Mouse (Mus musculus) erythroid progenitor cell, adult 5-6 weeks (primary cell): ENCODE measurements around the gene Hrh2. TPM values are rescaled to one million over a fixed set of nuclear protein-coding genes. Genes with fewer than 3 reads are reported as not detected.

Experiments
- ATAC-seq: replicated peaks from 2 replicates; pipeline ENCODE4 v1.8.0; 2016; ENCODE audit warnings: moderate number of reproducible peaks, mild to moderate bottlenecking, moderate TSS enrichment, inconsistent platforms; ENCODE audit not compliant: poor library complexity, low FRiP score, severe bottlenecking
- total RNA-seq, 2 experiments: library from RNA; stranded (forward) in 1 of 2; stranded (reverse) in 1 of 2; fragments of 150-400 nt in 1 of 2; fragments of 186-747, 209-891 nt in 1 of 2; gene quantifications; 2 replicates each; pipeline versions ENCODE4 v1.2.3 to v1.2.4; 2015 to 2017; ENCODE audit warnings: low replicate concordance in 2 of 2

The Hrh2 gene
- total RNA-seq, 2 experiments from 2014 or later: 2.1 to 2.6 TPM

DNA sequence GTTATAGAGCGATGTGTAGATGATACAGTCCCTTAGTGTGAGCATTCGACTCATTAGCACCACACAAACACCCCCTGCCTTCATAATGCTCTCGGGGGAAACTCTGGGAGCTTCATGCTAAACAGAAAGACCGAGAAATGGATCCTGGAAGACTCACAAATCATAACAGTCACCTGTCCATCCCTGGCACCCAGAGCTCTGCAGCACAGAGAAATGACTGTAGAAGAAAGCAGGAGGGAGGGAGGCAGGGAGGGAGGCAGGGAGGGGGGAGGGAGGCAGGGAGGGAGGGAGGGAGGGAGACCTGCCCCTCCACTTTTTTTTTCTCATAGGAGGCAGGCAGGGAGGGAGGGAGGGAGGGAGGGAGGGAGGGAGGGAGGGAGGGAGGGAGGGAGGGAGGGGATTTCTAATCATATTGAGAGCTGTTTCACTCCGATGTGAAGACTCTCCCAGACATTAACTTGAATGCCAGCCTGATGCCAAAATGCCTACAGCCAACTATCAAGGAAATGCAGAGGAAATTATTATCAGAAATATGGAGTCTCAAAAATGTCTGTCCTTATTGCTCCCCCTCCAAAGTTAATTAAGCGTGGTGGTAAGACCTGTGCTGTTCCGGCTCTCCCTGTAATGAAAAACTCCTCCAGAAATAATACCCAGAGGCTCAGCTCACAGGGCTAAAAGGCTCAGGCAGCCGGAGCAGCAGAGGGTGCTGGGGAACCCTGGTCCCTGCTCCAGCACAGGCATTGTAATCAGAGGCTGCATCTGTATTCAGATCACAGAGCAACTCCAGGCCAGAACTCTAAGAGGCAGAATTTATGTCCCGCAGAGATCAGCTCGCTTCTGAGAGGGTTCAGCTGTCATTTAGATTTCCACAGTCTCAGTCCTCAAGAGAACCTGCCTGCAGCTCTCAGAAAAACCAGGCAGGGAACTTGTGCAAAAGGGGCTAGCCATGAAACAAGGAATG lies 19.9 kb downstream of the Hrh2 start:
- ATAC-seq: no peak

DNA sequence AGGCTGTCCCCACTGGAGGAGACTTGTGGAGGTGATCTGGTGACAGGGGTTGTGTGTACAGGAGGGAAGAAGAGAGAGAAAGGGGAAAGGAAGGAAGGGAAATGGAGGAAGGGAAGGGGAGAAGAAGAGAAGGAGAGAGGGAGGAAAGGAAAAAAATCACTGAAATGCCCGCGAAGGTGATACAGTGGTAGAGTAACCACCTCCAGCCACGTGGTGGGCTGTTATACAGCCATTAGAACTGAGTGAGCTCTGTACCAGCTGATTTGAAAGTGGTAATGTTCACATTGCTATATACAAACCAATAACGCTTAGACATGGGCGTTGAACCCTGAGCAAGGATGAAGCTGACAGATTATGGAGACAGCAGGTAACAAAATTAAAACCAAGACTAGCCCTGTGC lies 20.6 kb downstream of the Hrh2 start:
- no peak for ATAC-seq

GRCm38 (mm10) chr13:54215266-54215665 lies 23.3 kb downstream of the Hrh2 start:
- no peak for ATAC-seq

DNA sequence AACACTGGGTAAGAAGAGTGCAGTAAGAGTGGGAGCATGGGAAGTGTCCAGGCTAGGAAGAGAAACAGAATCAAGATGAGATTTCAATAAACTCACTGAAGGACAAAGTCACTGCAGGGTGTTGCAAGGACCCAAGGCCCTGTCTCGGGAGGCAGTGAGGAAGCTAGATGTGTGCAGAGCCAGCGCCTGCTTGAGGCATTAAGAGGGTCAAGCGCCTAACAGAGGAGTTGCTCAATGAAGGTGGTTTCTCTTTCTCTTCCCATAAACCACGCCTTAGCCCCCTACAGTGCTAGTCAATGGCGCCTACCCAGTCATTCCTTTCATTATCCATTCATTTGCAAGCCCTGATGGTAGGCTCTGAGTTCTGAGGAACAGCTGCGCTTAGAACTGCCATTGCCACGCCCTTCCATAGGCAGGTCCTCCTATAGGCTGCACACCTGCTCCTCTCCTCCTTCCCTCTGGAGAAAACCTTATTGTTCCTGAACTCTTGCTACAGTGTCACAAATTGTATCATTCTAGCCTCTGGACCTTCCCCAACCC lies 23.9 kb downstream of the Hrh2 start:
- ATAC-seq: no peak

DNA sequence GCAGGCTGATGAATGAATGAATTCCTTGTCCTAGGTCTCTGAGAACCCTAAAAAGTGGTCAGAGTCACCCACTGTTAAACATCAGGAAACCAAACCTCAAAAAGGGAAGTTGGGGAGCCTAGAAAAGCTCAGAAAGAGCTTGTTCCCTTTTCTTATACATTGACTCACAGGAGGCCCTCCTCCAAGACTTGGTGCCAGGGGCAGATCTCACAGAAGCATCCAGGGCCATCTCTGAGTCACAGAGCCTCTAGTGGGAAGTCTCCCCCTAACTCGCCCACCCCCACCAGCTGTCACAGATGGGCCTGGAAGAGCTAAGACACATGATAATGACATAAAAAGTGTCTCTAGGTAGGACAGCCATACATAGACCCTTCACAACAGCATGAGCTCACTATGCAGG lies 26.4 kb downstream of the Hrh2 start:
- no peak for ATAC-seq

DNA sequence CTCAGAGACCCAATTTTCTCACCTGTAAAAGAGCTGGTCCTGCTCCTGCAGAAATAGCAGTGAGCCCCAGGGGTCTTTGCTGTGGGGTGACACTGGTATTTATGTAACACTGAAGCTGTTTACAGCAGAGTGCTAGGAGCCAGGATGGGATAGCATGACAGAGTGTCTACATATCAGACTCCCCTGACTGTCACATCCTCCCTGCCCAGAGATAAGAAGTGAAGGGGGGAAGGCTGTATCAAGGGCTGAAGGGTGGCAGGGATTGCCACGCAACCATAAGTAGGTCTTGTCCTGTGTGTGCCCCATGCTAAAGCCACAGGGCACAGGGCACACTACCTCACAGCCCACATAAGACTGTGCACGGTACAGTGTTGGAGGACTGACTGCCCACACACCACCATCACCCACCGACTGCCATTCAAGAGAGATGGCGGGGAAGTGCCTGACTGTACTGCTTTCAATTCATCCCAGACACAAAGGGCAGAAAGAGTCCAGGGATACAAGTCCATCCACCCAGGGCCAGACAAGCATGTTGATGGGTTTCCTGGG lies 29.8 kb downstream of the Hrh2 start:
- no peak for ATAC-seq

GRCm38 (mm10) chr13:54222921-54223769 lies 31.2 kb downstream of the Hrh2 start:
- ATAC-seq: no peak

DNA sequence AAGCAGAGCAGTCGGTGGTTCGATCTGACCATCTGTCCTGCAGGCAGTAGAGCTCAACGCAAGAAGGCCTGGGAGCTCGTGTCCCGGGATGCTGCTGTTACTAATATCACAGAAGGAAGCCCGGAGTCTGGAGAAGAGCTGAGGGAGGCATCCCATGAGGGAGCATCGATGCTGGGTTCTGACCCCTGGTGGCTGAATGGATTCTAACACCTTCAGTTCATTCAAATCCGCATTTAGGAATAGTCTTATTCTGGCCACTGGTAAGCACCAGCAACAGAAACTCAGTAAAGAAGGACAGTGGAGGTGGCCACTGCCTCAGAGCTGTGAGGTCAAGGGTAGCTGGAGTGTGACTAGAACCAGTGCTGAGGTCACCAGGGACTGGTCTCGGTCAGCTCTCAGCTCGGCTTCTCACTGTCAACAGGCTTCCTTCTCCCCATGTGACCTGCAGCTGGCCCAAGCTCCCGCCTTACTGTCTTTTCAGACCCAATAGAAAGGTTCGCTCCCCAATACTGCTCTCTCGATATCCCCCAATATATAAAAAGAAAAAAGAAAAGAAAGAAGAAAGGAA lies 36.1 kb downstream of the Hrh2 start:
- no peak for ATAC-seq

DNA sequence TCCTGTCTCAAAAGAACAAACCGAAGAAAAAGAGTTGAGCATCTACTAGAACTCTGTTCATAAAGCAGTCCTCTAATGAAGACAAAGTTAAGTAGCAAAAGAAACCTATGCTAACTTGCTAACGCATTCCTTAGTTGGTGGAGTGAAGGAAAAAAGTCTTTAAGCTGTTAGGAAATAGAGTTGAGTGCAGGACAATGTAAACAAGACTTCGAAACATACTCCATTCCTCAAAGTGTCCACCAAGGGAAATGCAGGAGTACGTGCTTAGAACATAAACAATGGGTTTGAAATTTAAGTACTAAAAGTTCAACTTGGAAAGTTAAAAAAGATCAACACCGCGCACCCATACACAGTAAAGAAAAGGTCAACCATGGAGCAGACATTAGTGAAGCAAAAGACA lies 38.2 kb downstream of the Hrh2 start:
- ATAC-seq: no peak

DNA sequence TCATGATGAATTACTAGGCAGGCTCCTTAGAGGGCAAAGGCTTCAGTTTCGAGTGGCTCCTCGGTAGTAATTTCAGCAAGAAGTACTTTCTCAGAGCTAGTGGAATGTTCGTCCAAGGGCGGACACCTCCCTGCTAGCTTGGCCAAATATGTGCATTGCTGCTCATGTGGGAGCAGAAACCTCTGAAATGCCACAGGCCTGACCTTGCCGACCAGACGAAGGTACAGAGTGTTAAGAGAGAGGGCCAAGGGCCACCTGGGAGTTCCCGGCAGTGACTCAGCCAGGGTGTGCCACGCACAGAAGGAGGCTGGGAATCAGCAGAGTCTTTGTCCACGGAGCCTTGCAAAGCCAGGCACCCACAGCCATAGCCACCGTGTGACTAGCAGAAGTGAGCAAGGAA lies 39.9 kb downstream of the Hrh2 start:
- no peak for ATAC-seq

DNA sequence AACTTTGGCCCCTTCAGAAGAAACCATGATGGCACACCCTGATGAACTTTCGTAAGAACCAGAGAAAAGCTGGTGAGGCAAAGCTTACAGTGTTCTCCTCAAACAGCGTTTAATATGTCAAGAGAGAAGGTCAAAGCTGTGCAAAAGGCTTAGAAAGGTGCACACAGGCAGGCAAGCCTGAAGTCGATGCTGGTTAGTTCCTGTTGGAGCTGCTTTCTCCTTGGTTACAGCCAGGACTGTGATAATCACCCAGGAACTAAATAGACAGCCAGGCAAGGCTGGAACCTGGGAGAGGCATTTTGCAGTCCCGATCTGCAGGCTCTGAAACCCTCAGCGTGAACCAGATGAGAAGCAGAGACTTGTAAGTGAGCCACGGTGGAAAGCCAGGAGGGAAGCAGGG lies 45.6 kb downstream of the Hrh2 start:
- no peak for ATAC-seq

DNA sequence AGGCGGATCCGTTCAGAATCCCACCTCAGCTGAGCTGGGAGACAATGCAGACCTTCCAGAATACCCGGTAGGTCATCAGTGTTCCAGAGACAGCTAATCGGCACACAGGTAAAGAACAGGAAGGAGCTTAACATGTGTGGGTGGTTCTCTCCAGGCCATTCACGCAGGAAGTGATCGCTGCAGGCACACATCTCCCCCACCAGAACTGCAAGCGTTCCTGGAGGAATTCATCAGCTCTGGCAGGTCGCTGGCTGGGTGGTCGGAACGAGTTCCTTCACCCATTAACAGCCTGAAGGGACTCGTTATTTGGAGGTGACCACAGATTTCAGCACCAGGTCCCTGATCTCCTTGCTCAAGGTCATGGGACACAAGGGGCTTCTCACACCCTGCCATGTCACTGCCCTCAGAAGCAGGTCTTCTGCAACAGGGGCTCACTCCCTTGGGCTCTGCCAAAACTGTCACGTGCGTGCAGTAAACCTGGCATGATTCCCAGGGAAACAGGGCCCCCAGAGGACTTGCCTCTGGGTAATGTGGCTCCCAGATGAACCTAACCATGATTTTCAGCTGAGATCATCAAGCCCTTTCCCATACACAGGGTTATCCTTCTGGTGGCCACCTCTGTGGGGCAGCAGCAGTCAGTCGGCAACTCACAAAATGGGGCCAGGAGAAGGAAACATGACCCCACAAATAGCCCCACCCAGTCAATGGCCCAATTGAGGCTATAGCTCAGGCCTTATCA lies 46.8 kb downstream of the Hrh2 start:
- ATAC-seq: no peak

DNA sequence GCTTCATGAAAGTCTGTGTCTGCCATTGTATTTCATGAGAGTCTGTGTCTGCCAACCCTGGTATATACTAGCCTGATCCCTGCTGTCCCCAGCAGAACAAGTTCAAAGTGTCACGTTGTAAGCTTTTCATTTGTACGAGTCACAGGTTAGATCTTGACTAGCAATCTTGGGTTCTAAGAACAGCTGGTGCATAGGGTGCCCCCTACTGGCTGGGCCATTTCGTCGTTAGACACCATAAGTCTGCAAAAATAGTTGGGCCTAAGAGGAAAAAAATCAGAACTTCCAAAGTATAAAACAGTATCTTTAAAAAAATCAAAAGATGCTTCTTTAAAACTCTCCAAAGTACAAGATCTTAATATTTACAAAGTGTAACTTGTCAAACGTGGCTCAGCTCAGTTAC lies 50.5 kb downstream of the Hrh2 start:
- ATAC-seq: no peak

DNA sequence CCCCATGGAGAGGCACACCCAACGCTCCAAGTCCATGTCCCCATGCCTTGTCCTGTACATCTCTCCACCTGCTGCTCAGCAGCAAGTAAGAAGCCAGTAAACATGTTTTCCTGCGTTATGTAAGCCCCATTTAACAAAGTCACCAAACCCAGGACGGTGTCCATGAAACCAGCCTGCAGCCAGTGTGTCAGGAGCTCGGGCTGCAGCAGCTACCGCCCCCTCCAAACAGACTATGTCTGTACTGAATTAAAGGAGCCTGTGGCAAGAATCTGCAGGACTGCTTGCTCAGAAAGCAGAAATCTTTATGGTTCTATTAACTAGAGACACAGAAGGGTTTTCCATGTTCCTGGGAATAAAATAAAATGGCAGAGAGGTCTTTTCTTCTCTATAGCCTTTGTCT lies 53.3 kb downstream of the Hrh2 start:
- ATAC-seq: no peak

DNA sequence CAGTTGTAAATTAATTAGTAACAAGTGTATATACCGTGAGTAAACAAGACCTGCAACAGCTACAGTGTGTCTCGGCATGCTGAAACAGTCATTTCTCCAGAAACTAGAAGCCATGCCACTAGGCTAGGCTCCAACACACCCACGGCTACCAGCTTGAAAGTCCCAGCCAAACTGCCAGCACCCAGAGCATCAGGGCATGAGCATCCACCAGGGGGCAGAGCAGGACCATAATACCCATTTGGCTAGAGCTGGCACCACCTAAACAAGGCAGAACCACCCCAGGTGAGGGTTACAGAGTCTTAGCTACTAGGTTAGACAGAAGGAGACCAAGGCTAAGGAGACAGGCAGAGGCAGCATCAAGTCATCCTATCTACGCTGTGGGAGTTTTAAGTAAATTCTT lies 55.6 kb downstream of the Hrh2 start:
- ATAC-seq: no peak

GRCm38 (mm10) chr13:54248436-54248995 lies 56.6 kb downstream of the Hrh2 start:
- no peak for ATAC-seq

DNA sequence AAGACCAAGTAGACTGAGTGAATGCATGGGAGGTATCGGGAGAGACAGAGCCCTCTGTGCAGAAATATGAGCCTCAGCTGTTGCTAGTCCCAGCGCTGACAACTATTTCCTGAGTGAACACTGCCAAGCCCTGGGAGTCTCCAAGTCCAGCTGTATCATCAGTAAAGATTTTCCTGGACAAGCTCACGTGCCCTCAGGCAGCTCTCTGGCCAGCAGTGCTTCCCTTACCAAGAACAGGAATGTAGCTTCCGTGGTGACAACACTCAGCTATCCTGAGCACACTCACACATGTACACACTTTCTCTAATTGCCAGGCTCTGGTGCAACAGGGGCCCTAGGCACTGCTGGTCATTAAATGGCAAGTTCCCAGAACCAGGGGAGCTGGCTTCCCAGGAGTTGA lies 57.1 kb downstream of the Hrh2 start:
- no peak for ATAC-seq

DNA sequence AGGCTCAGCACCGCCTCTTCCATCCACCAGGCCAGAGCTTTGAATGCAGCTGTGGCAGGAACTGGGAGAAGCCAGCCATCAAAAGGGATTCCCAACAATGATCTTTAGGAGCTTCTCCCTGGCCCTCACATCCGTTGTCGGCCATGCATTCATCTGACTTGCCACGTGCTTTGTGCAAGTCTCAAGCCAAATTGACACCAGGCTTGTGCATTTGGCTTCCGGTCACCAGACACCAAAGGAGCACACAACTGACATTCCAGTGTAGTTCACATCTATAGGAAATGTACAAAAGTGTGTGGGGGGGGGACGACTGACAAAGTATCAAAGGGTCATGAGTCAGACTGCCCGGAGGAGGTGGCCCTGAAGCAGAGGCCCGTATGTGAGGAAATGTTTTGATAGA lies 58.4 kb downstream of the Hrh2 start:
- ATAC-seq: no peak
